Mouse (Mus musculus): ENCODE data around the gene Flt3. TPM values are rescaled to one million over a fixed set of nuclear protein-coding genes. Genes with fewer than 3 reads are reported as not detected.

Gene Flt3
- total and polyA plus RNA-seq, 3 experiments: 0.11 TPM; not detected in 2

GRCm38 (mm10) chr5:147340741-147341414 is 59.4 kb downstream of the Flt3 start:
- ATAC-seq (ENCODE audit: extremely low read depth, insufficient number of reproducible peaks, low FRiP score, poor library complexity, severe bottlenecking): no peak
- no peaks in the 10 kb centered on the region for H3K36me3 ChIP-seq (replicated peaks)
- no peak for DNase-seq (ENCODE audit: low spot score)

GRCm38 (mm10) chr5:147339560-147339959 is 60.7 kb downstream of the Flt3 start:
- ATAC-seq (ENCODE audit: extremely low read depth, insufficient number of reproducible peaks, low FRiP score, poor library complexity, severe bottlenecking) (no peak), DNase-seq (ENCODE audit: low spot score) (no peak)
- Histone ChIP-seq H3K27me3 (ENCODE audit: insufficient read depth, low read length) (no peaks in the 10 kb centered on the region), H3K4me3 (ENCODE audit: low read depth, low read length) (no peak overlapping the region), H3K36me3 (replicated peaks) (no peaks in the 10 kb centered on the region), H3K4me1 (ENCODE audit: insufficient read depth, low read depth, low read length) (no peaks in the 10 kb centered on the region), H3K9me3 (replicated peaks) (no peaks in the 10 kb centered on the region)
- no peak for TF ChIP-seq GATA1 (IDR thresholded peaks at IDR 0.05; ENCODE audit: borderline replicate concordance, low read length)
- no peak for TF ChIP-seq POLR2AphosphoS5 (IDR thresholded peaks at IDR 0.05; ENCODE audit: insufficient replicate concordance, low read depth, low read length)
- TF ChIP-seq GATA2 (IDR thresholded peaks at IDR 0.05; ENCODE audit: borderline replicate concordance, low read depth, low read length): no peak
- no peak for TF ChIP-seq TAL1 (conservative IDR thresholded peaks at IDR 0.05; ENCODE audit: low read depth, low read length)
- TF ChIP-seq CTCF (IDR thresholded peaks at IDR 0.05; ENCODE audit: low read depth, low read length): no peak

More at GRCm38 (mm10) chr5:147340741-147341414, 59.4 kb downstream of the Flt3 start:
- TF ChIP-seq TAL1 (conservative IDR thresholded peaks at IDR 0.05; ENCODE audit: low read depth, low read length): no peak
- TF ChIP-seq CTCF (IDR thresholded peaks at IDR 0.05; ENCODE audit: low read depth, low read length): no peak
- TF ChIP-seq GATA1 (IDR thresholded peaks at IDR 0.05; ENCODE audit: borderline replicate concordance, low read length): no peak
- no peak for TF ChIP-seq GATA2 (IDR thresholded peaks at IDR 0.05; ENCODE audit: borderline replicate concordance, low read depth, low read length)
- no peak for TF ChIP-seq POLR2AphosphoS5 (IDR thresholded peaks at IDR 0.05; ENCODE audit: insufficient replicate concordance, low read depth, low read length)
- Histone ChIP-seq H3K4me3 (ENCODE audit: low read depth, low read length) (no peak overlapping the region), H3K27me3 (ENCODE audit: insufficient read depth, low read length) (no peaks in the 10 kb centered on the region), H3K4me1 (ENCODE audit: insufficient read depth, low read depth, low read length) (no peaks in the 10 kb centered on the region), H3K9me3 (replicated peaks) (no peaks in the 10 kb centered on the region)

DNA sequence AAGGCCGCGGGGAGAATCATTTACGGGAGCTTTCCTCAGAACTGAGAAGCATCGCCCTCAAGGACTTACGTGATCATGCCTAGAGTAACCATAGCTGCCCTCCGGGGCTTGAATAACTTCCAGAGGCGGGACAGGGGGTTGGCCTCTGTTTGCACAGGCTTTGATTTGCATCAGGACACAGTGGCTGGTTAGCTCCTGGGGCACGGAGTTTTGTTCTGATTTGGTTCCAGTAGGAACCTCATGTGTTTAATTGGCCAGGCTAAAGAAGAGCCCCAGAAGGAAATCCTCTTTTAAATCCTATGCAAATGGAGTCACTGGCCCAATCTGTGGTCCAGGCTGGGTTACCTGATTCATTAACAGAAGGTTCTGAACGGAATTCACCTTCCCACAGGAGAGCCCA is 61.3 kb downstream of the Flt3 start:
- TF ChIP-seq CTCF (IDR thresholded peaks at IDR 0.05; ENCODE audit: low read depth, low read length) (no peak), GATA2 (IDR thresholded peaks at IDR 0.05; ENCODE audit: borderline replicate concordance, low read depth, low read length) (no peak), GATA1 (IDR thresholded peaks at IDR 0.05; ENCODE audit: borderline replicate concordance, low read length) (no peak), TAL1 (conservative IDR thresholded peaks at IDR 0.05; ENCODE audit: low read depth, low read length) (no peak), POLR2AphosphoS5 (IDR thresholded peaks at IDR 0.05; ENCODE audit: insufficient replicate concordance, low read depth, low read length) (no peak)
- Histone ChIP-seq H3K9me3 (replicated peaks) (no peaks in the 10 kb centered on the region), H3K36me3 (replicated peaks) (no peaks in the 10 kb centered on the region), H3K4me3 (ENCODE audit: low read depth, low read length) (no peak overlapping the region), H3K4me1 (ENCODE audit: insufficient read depth, low read depth, low read length) (no peaks in the 10 kb centered on the region), H3K27me3 (ENCODE audit: insufficient read depth, low read length) (no peaks in the 10 kb centered on the region)
- no peak for DNase-seq (ENCODE audit: low spot score)
- ATAC-seq (ENCODE audit: extremely low read depth, insufficient number of reproducible peaks, low FRiP score, poor library complexity, severe bottlenecking): no peak

- H3K4me3 ChIP-seq (ENCODE audit: low read depth, low read length): no peak overlapping the region
- DNase-seq (ENCODE audit: low spot score) (no peak), ATAC-seq (ENCODE audit: extremely low read depth, insufficient number of reproducible peaks, low FRiP score, poor library complexity, severe bottlenecking) (no peak)
- no peaks in the 10 kb centered on the region for H3K36me3 ChIP-seq (replicated peaks)
- no peaks in the 10 kb centered on the region for H3K9me3 ChIP-seq (replicated peaks)
- no peaks in the 10 kb centered on the region for H3K27me3 ChIP-seq (ENCODE audit: insufficient read depth, low read length)
- no peaks in the 10 kb centered on the region for H3K4me1 ChIP-seq (ENCODE audit: insufficient read depth, low read depth, low read length)
- TF ChIP-seq POLR2AphosphoS5 (IDR thresholded peaks at IDR 0.05; ENCODE audit: insufficient replicate concordance, low read depth, low read length): no peak
- no peak for TF ChIP-seq GATA2 (IDR thresholded peaks at IDR 0.05; ENCODE audit: borderline replicate concordance, low read depth, low read length)
- TF ChIP-seq CTCF (IDR thresholded peaks at IDR 0.05; ENCODE audit: low read depth, low read length): no peak
- no peak for TF ChIP-seq GATA1 (IDR thresholded peaks at IDR 0.05; ENCODE audit: borderline replicate concordance, low read length)
- no peak for TF ChIP-seq TAL1 (conservative IDR thresholded peaks at IDR 0.05; ENCODE audit: low read depth, low read length)
Measured at GRCm38 (mm10) chr5:147332711-147333110, 67.6 kb downstream of the Flt3 start.

DNA sequence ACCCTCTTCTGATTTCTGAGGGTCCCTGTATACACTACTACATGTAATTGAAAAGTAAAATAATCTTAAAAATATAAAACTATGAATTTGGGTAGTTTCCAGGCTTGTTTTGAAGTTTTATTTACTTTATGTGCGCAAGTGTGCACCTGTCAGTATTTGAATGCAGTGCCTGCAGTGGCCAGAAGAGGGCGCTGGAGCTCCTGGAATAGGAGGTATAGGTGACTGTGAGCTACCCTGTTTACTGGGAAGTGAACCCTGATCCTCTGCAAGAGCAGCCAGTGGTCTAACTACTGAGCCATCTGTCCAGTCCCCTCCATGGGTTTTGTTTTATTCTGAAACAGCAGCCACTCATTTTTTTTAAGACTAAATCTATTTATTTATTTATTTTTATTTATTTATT is 68.7 kb downstream of the Flt3 start:
- peak; percentile 81 for TF ChIP-seq CTCF (IDR thresholded peaks at IDR 0.05; ENCODE audit: low read depth, low read length)
- no peak for TF ChIP-seq POLR2AphosphoS5 (IDR thresholded peaks at IDR 0.05; ENCODE audit: insufficient replicate concordance, low read depth, low read length)
- ATAC-seq (ENCODE audit: extremely low read depth, insufficient number of reproducible peaks, low FRiP score, poor library complexity, severe bottlenecking): 0 out of 2 replicates have a peak, but pooled peaks have one; percentile 22
- no peaks in the 10 kb centered on the region for H3K36me3 ChIP-seq (replicated peaks)
- no peak overlapping the region for H3K4me3 ChIP-seq (ENCODE audit: low read depth, low read length)
- H3K27me3 ChIP-seq (ENCODE audit: insufficient read depth, low read length): no peaks in the 10 kb centered on the region
- no peaks in the 10 kb centered on the region for H3K4me1 ChIP-seq (ENCODE audit: insufficient read depth, low read depth, low read length)
- no peaks in the 10 kb centered on the region for H3K9me3 ChIP-seq (replicated peaks)
- no peak for DNase-seq (ENCODE audit: low spot score)

DNA sequence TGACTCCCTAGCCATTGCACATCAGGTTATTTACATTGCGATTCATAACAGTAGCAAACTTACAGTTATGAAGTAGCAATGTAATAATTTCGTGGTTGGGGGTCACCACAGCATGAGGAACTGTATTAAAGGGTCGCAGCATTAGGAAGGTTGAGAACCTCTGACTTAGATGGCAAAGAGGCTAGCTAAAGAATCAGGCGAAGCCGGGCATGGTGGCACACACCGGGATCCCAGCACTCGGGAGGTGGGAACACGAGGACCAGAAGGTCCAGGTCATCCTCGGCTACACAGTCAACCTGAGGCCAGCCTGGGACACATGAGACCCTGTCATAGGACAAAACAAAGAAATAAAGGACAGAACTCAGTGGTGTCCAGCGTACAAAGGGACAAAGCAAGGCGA is 70.3 kb downstream of the Flt3 start:
- no peak overlapping the region for H3K4me3 ChIP-seq (ENCODE audit: low read depth, low read length)
- H3K36me3 ChIP-seq (replicated peaks): no peaks in the 10 kb centered on the region
- ATAC-seq (ENCODE audit: extremely low read depth, insufficient number of reproducible peaks, low FRiP score, poor library complexity, severe bottlenecking): no peak
- H3K27me3 ChIP-seq (ENCODE audit: insufficient read depth, low read length): no peaks in the 10 kb centered on the region
- no peak for DNase-seq (ENCODE audit: low spot score)
- no peaks in the 10 kb centered on the region for H3K4me1 ChIP-seq (ENCODE audit: insufficient read depth, low read depth, low read length)
- no peaks in the 10 kb centered on the region for H3K9me3 ChIP-seq (replicated peaks)
- no peak for TF ChIP-seq CTCF (IDR thresholded peaks at IDR 0.05; ENCODE audit: low read depth, low read length)
- TF ChIP-seq TAL1 (conservative IDR thresholded peaks at IDR 0.05; ENCODE audit: low read depth, low read length): no peak
- no peak for TF ChIP-seq GATA1 (IDR thresholded peaks at IDR 0.05; ENCODE audit: borderline replicate concordance, low read length)
- no peak for TF ChIP-seq POLR2AphosphoS5 (IDR thresholded peaks at IDR 0.05; ENCODE audit: insufficient replicate concordance, low read depth, low read length)
- TF ChIP-seq GATA2 (IDR thresholded peaks at IDR 0.05; ENCODE audit: borderline replicate concordance, low read depth, low read length): no peak

Data from G1E (cell line).